8 mouse cellular contexts compared by ENCODE assay signal in the genomic region with DNA sequence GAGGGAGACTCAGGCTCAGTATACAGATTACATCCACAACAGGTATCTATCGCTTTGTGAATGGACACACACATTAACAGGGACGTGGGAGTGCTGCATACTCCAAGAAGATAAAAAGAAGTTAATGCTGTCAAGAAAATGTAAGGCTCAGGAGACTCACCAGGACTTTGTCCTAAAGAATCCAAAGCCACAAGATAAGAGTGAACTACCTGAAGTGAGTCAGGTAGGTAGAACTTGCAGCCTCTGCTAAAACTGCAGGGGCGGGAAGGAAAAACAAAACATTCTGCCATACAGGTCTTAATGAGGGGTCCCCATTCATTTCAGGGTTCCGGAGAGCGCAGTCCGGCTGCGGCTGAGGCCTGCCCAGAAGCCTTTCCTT. TPM values are rescaled to one million over a fixed set of nuclear protein-coding genes. Genes with fewer than 3 reads are reported as not detected.
DNase-seq lines count a peak whose midpoint lies in the region; ATAC-seq and TF ChIP-seq lines count a peak whose summit lies in the region.

No protein-coding gene starts in this region.

- H3K36me3 ChIP-seq in megakaryocyte, embryonic 14.5 days (replicated peaks; ENCODE audit: low read length), result peaks cover 31% of the 10 kb centered on the region
- H3K36me3 ChIP-seq in limb, embryonic 14.5 days (ENCODE audit: control insufficient read depth, insufficient read depth, low read length), result no peaks in the 10 kb centered on the region
- H3K36me3 ChIP-seq in stomach, embryonic 15.5 days, result no peaks in the 10 kb centered on the region

- peak overlapping the region; percentile 92 for H3K9ac ChIP-seq in limb, embryonic 14.5 days (ENCODE audit: low read depth, low read length, severe bottlenecking)
- H3K9ac ChIP-seq in stomach, embryonic 15.5 days, result peak overlapping the region; percentile 88; the same call in 1 of the 2 replicates

- peak overlapping the region; percentile 81 for H3K4me3 ChIP-seq in cerebellum, adult 2 months (replicated peaks; ENCODE audit: insufficient read depth, low read depth, low read length)
- peak overlapping the region; percentile 97 for H3K4me3 ChIP-seq in megakaryocyte, embryonic 14.5 days (replicated peaks)
- H3K4me3 ChIP-seq in limb, embryonic 14.5 days (replicated peaks; ENCODE audit: low read length), result peak overlapping the region; percentile 97
- peak overlapping the region; percentile 79 for H3K4me3 ChIP-seq in stomach, embryonic 15.5 days (replicated peaks)

- peak overlapping the region; percentile 59 for H3K4me2 ChIP-seq in limb, embryonic 14.5 days (replicated peaks; ENCODE audit: low read depth, low read length, severe bottlenecking)
- peak overlapping the region; percentile 87 for H3K4me2 ChIP-seq in stomach, embryonic 15.5 days

- no peak overlapping the region for H3K27ac ChIP-seq in cerebellum, adult 2 months (ENCODE audit: insufficient read depth, low read length)
- no peak overlapping the region for H3K27ac ChIP-seq in limb, embryonic 14.5 days (replicated peaks; ENCODE audit: low read depth, low read length)
- H3K27ac ChIP-seq in stomach, embryonic 15.5 days, result peak overlapping the region; percentile 84

- H3K27me3 ChIP-seq in cerebellum, adult 2 months (ENCODE audit: control insufficient read depth, insufficient read depth, low read length), result no peaks in the 10 kb centered on the region
- H3K27me3 ChIP-seq in megakaryocyte, embryonic 14.5 days (replicated peaks), result no peaks in the 10 kb centered on the region
- no peaks in the 10 kb centered on the region for H3K27me3 ChIP-seq in limb, embryonic 14.5 days (ENCODE audit: control insufficient read depth, insufficient read depth, low read length)
- H3K27me3 ChIP-seq in stomach, embryonic 15.5 days (replicated peaks), result no peaks in the 10 kb centered on the region

- TF ChIP-seq CTCF in cerebellum, adult 2 months (IDR thresholded peaks at IDR 0.05; ENCODE audit: borderline replicate concordance, insufficient read depth, low read depth, low read length), result no peak

- ATAC-seq in megakaryocyte, adult 5-6 weeks (ENCODE audit: poor library complexity, severe bottlenecking), result no peak
- ATAC-seq in limb, embryonic 14.5 days (ENCODE audit: low FRiP score, low read depth), result no peak
- ATAC-seq in stomach, embryonic 15.5 days (ENCODE audit: insufficient read depth, low FRiP score, low read depth), result no peak

- H3K9me3 ChIP-seq in megakaryocyte, embryonic 14.5 days, result no peaks in the 10 kb centered on the region
- H3K9me3 ChIP-seq in limb, embryonic 14.5 days (ENCODE audit: control insufficient read depth, low read length), result no peaks in the 10 kb centered on the region
- no peaks in the 10 kb centered on the region for H3K9me3 ChIP-seq in stomach, embryonic 15.5 days

- DNase-seq in cerebellum, adult 2 months, result no peak
- no peak for DNase-seq in cerebellum, adult 9-11 months
- no peak for DNase-seq in limb, embryonic 14.5 days (ENCODE audit: low spot score)
- DNase-seq in layer of hippocampus, postnatal 10 days (ENCODE audit: low spot score in 2 of 2), result no peak
- DNase-seq in urinary bladder, adult 2 months (ENCODE audit: low spot score), result no peak

- WGBS in cerebellum, adult 2 months, result 10% methylated on average over 7 of the region's 7 CpGs
- 15% methylated on average over 7 of the region's 7 CpGs for WGBS in limb, embryonic 14.5 days
- 9% methylated on average over 7 of the region's 7 CpGs for WGBS in stomach, embryonic 15.5 days

- TF ChIP-seq POLR2A in cerebellum, adult 2 months (IDR thresholded peaks at IDR 0.05; ENCODE audit: borderline replicate concordance, insufficient read depth, low read length), result no peak
- no peak for TF ChIP-seq POLR2A in limb, embryonic 14.5 days (IDR thresholded peaks at IDR 0.05; ENCODE audit: borderline replicate concordance, extremely low read depth, insufficient read depth, insufficient read length)

- H3K4me1 ChIP-seq in cerebellum, adult 2 months (ENCODE audit: control insufficient read depth, insufficient read depth, low read length), result peaks cover 9% of the 10 kb centered on the region
- peaks cover 86% of the 10 kb centered on the region for H3K4me1 ChIP-seq in megakaryocyte, embryonic 14.5 days
- H3K4me1 ChIP-seq in limb, embryonic 14.5 days (ENCODE audit: control insufficient read depth, insufficient read depth, low read length), result peaks cover 27% of the 10 kb centered on the region
- peaks cover 42% of the 10 kb centered on the region for H3K4me1 ChIP-seq in stomach, embryonic 15.5 days

RNA-seq across cellular contexts. Expression of gene Gatad2a, which starts 23.1 kb away (rescaled TPM):
- 31.9 and 36.9 TPM in 2 replicates for polyA plus RNA-seq in cerebellum, adult 2 months (2012; rRNA removed)
- polyA plus RNA-seq in megakaryocyte, embryonic 14.5 days (2012; ENCODE audit: insufficient read depth, low replicate concordance), result 83.9 and 88.5 TPM in 2 replicates
- 50.1 and 62.0 TPM in 2 replicates for total RNA-seq in megakaryocyte, adult 5-6 weeks (2015)
- 62.5 and 64.7 TPM in 2 replicates for total RNA-seq in megakaryocyte, adult 5-6 weeks (2017)
- polyA plus RNA-seq in limb, embryonic 14.5 days (2012; rRNA removed), result 49.2 and 62.3 TPM in 2 replicates
- polyA plus RNA-seq in limb, embryonic 14.5 days (2014; fragmentation: Nextera tagmentation; extraction: Ambion mirVana), result 65.0 and 78.3 TPM in 2 replicates
- 56.0 and 56.8 TPM in 2 replicates for polyA plus RNA-seq in stomach, embryonic 15.5 days (2015; fragmentation: Nextera tagmentation; extraction: Ambion mirVana)
- 10 to 100 TPM; 40.9 to 43.3 TPM for total RNA-seq in layer of hippocampus, postnatal 10 days (2021)
- polyA plus RNA-seq in urinary bladder, adult 2 months (2012; rRNA removed), result 28.8 and 38.7 TPM in 2 replicates
